Mouse (Mus musculus) midbrain, embryonic 14.5 days (tissue): ENCODE measurements around the gene Klk5. TPM values are rescaled to one million over a fixed set of nuclear protein-coding genes. Genes with fewer than 3 reads are reported as not detected.

Experiments
- ATAC-seq: fragments of 200-750 bp; cut with Nextera tagmentation; 2 replicates; pipeline ENCODE4 v1.8.0; 2017; ENCODE audit warnings: moderate number of reproducible peaks, moderate library complexity; ENCODE audit not compliant: low FRiP score, low TSS enrichment
- DNase-seq: peaks from one replicate; pipeline ENCODE4 v3.0.0-alpha.2; 2015
- H3K27ac ChIP-seq: fragments of 300-500 bp; sonication (generic); replicated peaks from 2 replicates; pipeline ENCODE4 v1.5.1; 2014; ENCODE audit warnings: mild to moderate bottlenecking, low read depth, low read length, moderate library complexity
- H3K27me3 ChIP-seq: fragments of 300-500 bp; sonication (generic); 2 replicates; pipeline ENCODE4 v1.6.1; 2014; ENCODE audit warnings: low read length, control low read depth, mixed read lengths; ENCODE audit not compliant: control insufficient read depth, insufficient read depth
- H3K36me3 ChIP-seq: fragments of 300-500 bp; sonication (generic); 2 replicates; pipeline ENCODE4 v1.6.1; 2014; ENCODE audit warnings: low read length, control low read depth; ENCODE audit not compliant: control insufficient read depth, insufficient read depth
- H3K4me1 ChIP-seq: fragments of 300-500 bp; sonication (generic); 2 replicates; pipeline ENCODE4 v1.6.1; 2014; ENCODE audit warnings: mild to moderate bottlenecking, antibody characterized with exemption, low read length, control low read depth; ENCODE audit not compliant: control insufficient read depth, insufficient read depth
- H3K4me2 ChIP-seq: fragments of 300-500 bp; sonication (generic); 2 replicates; pipeline ENCODE4 v1.6.1; 2014; ENCODE audit warnings: mild to moderate bottlenecking, low read length, moderate library complexity
- H3K4me3 ChIP-seq: fragments of 300-500 bp; sonication (generic); replicated peaks from 2 replicates; pipeline ENCODE4 v1.5.1; 2014; ENCODE audit warnings: low read depth, low read length
- H3K9ac ChIP-seq: fragments of 300-500 bp; sonication (generic); replicated peaks from 2 replicates; pipeline ENCODE4 v1.6.1; 2014; ENCODE audit warnings: mild to moderate bottlenecking, low read length, moderate library complexity
- H3K9me3 ChIP-seq: fragments of 300-500 bp; sonication (generic); 2 replicates; pipeline ENCODE4 v1.6.1; 2016; ENCODE audit warnings: low read length, control low read depth, mixed read lengths; ENCODE audit not compliant: control insufficient read depth
- WGBS: fragments of 180-500 bp; shearing (Covaris S2); extraction: QIAGEN DNeasy Blood & Tissue Kit; methylation state at CpG from one replicate; pipeline ENCODE4 v1.1.7; 2014; 5-methylcytosine and 5-hydroxymethylcytosine counted together
- polyA plus RNA-seq: library from polyadenylated mRNA; unstranded; fragments of >200 nt; fragmentation: Nextera tagmentation; extraction: Ambion mirVana; gene quantifications from 2 replicates; pipeline ENCODE4 v1.2.1, GENCODE M21; 2014

Klk5 gene
- not detected in 2 replicates for polyA plus RNA-seq

GRCm38 (mm10) chr7:43841701-43842100 lies at the start of gene Klk5:
Gene Klk5, plus strand, starts transcription at chr7:43841971.
- H3K9me3 ChIP-seq, result no peaks in the 10 kb centered on the region
- no peaks in the 10 kb centered on the region for H3K36me3 ChIP-seq
- ATAC-seq, result no peak
- no peaks in the 10 kb centered on the region for H3K4me1 ChIP-seq
- 57% methylated on average over 3 of the region's 3 CpGs for WGBS
- DNase-seq, result no peak
- H3K4me3 ChIP-seq, result no peak within 1 kb of the TSS
- H3K9ac ChIP-seq, result no peak within 1 kb of the TSS
- no peaks in the 10 kb centered on the region for H3K27me3 ChIP-seq
- no peak within 1 kb of the TSS for H3K27ac ChIP-seq
- H3K4me2 ChIP-seq, result no peak within 1 kb of the TSS

GRCm38 (mm10) chr7:43796355-43796754 lies 45.4 kb upstream of the Klk5 start:
- peak overlapping the region; percentile 43 for H3K4me3 ChIP-seq
- peak overlapping the region; percentile 50; the same call in 1 of the 2 replicates for H3K9ac ChIP-seq
- no peaks in the 10 kb centered on the region for H3K36me3 ChIP-seq
- 6% methylated on average over 8 of the region's 8 CpGs for WGBS
- H3K9me3 ChIP-seq, result no peaks in the 10 kb centered on the region
- peak overlapping the region; percentile 75 for H3K4me2 ChIP-seq
- 0 out of 2 replicates have a peak, but pooled peaks cover 5% of the 10 kb centered on the region for H3K4me1 ChIP-seq
- peaks cover 28% of the 10 kb centered on the region for H3K27me3 ChIP-seq
- no peak overlapping the region for H3K27ac ChIP-seq
- ATAC-seq, result no peak
- DNase-seq, result peak; percentile 13

- Histone ChIP-seq H3K36me3 (no peaks in the 10 kb centered on the region), H3K9me3 (no peaks in the 10 kb centered on the region), H3K27me3 (peaks cover 28% of the 10 kb centered on the region), H3K27ac (no peak within 1 kb of the TSS), H3K9ac (peak within 1 kb of the TSS; percentile 50), H3K4me3 (peak within 1 kb of the TSS; percentile 43), H3K4me2 (peak within 1 kb of the TSS; percentile 75), H3K4me1 (0 out of 2 replicates have a peak, but pooled peaks cover 5% of the 10 kb centered on the region)
- ATAC-seq, result 0 out of 2 replicates have a peak, but pooled peaks have one; percentile 24
- WGBS, result under 1% methylated on average over 28 of the region's 28 CpGs
- DNase-seq, result peak; percentile 52
Observed at GRCm38 (mm10) chr7:43797333-43797769, 44.4 kb upstream of the Klk5 start, which contains the start of gene Klk8. Gene Klk8, plus strand, starts transcription at chr7:43797577.

GRCm38 (mm10) chr7:43797844-43798462 lies 43.8 kb upstream of the Klk5 start:
- WGBS, result 39% methylated on average over 13 of the region's 13 CpGs
- peaks cover 28% of the 10 kb centered on the region for H3K27me3 ChIP-seq
- DNase-seq (peak; percentile 8), ATAC-seq (0 out of 2 replicates have a peak, but pooled peaks have one; percentile 22)
- no peaks in the 10 kb centered on the region for H3K9me3 ChIP-seq
- H3K4me2 ChIP-seq, result peak overlapping the region; percentile 75
- H3K27ac ChIP-seq, result no peak overlapping the region
- no peak overlapping the region for H3K9ac ChIP-seq
- H3K4me1 ChIP-seq, result 0 out of 2 replicates have a peak, but pooled peaks cover 5% of the 10 kb centered on the region
- no peaks in the 10 kb centered on the region for H3K36me3 ChIP-seq
- peak overlapping the region; percentile 43 for H3K4me3 ChIP-seq

- no peak overlapping the region for H3K9ac ChIP-seq
- WGBS, result 81% methylated on average over 7 of the region's 7 CpGs
- H3K27ac ChIP-seq, result no peak overlapping the region
- 0 out of 2 replicates have a peak, but pooled peaks cover 5% of the 10 kb centered on the region for H3K4me1 ChIP-seq
- no peak overlapping the region for H3K4me3 ChIP-seq
- DNase-seq (no peak), ATAC-seq (no peak)
- H3K9me3 ChIP-seq, result no peaks in the 10 kb centered on the region
- H3K4me2 ChIP-seq, result no peak overlapping the region
- H3K36me3 ChIP-seq, result no peaks in the 10 kb centered on the region
- H3K27me3 ChIP-seq, result peaks cover 28% of the 10 kb centered on the region
Observed at GRCm38 (mm10) chr7:43799876-43800275, 41.9 kb upstream of the Klk5 start.

GRCm38 (mm10) chr7:43810994-43811393 lies 30.8 kb upstream of the Klk5 start, which contains the start of gene Klk7:
Gene Klk7, plus strand, starts transcription at chr7:43811294.
- Histone ChIP-seq H3K9ac (no peak within 1 kb of the TSS), H3K9me3 (no peaks in the 10 kb centered on the region), H3K4me1 (no peaks in the 10 kb centered on the region), H3K27me3 (no peaks in the 10 kb centered on the region), H3K4me2 (no peak within 1 kb of the TSS), H3K36me3 (no peaks in the 10 kb centered on the region), H3K4me3 (no peak within 1 kb of the TSS), H3K27ac (no peak within 1 kb of the TSS)
- WGBS, result 53% methylated on average over 5 of the region's 5 CpGs
- no peak for ATAC-seq
- no peak for DNase-seq

- Histone ChIP-seq H3K27ac (no peak overlapping the region), H3K4me1 (no peaks in the 10 kb centered on the region), H3K9me3 (no peaks in the 10 kb centered on the region), H3K4me3 (no peak overlapping the region), H3K27me3 (no peaks in the 10 kb centered on the region), H3K9ac (no peak overlapping the region), H3K36me3 (no peaks in the 10 kb centered on the region), H3K4me2 (no peak overlapping the region)
- whole genome bisulfite sequencing, result 85% methylated on average over 7 of the region's 7 CpGs
- DNase-seq, result no peak
- no peak for ATAC-seq
Observed at GRCm38 (mm10) chr7:43815211-43815610, 26.6 kb upstream of the Klk5 start.

- ATAC-seq (no peak), DNase-seq (no peak)
- Histone ChIP-seq H3K9me3 (no peaks in the 10 kb centered on the region), H3K4me1 (no peaks in the 10 kb centered on the region), H3K27ac (no peak overlapping the region), H3K27me3 (no peaks in the 10 kb centered on the region), H3K4me3 (no peak overlapping the region), H3K4me2 (no peak overlapping the region), H3K9ac (no peak overlapping the region), H3K36me3 (no peaks in the 10 kb centered on the region)
Observed at GRCm38 (mm10) chr7:43816746-43817145, 25.0 kb upstream of the Klk5 start.

GRCm38 (mm10) chr7:43821581-43821980 lies 20.2 kb upstream of the Klk5 start:
- H3K4me2 ChIP-seq, result no peak overlapping the region
- WGBS, result 93% methylated on average over 7 of the region's 7 CpGs

More at GRCm38 (mm10) chr7:43821581-43821980, 20.2 kb upstream of the Klk5 start:
- Histone ChIP-seq H3K4me3 (no peak overlapping the region), H3K4me1 (no peaks in the 10 kb centered on the region), H3K36me3 (no peaks in the 10 kb centered on the region), H3K9ac (no peak overlapping the region), H3K27ac (no peak overlapping the region), H3K9me3 (no peaks in the 10 kb centered on the region), H3K27me3 (no peaks in the 10 kb centered on the region)
- no peak for ATAC-seq
- DNase-seq, result no peak
